15 mouse cellular contexts compared by ENCODE assay signal in the genomic region with DNA sequence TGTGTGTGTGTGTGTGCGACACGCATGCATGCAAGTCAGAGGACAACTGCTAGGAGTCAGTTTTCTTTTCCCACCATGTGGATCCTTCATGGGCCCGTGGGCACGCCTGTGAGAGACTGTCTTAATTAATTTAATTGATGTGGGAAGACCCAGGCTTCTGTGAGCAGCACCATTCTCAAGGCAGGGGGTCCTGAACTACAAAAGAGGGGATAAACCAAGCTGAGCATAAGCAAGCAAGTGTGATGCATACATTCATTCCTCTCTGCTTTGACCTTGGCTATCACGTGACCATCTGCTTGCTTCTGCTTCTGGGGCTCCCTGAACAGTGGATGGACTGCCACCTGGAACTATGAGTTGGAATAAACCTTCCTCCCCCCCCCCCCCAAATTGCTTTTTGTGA. TPM values are rescaled to one million over a fixed set of nuclear protein-coding genes. Genes with fewer than 3 reads are reported as not detected.
DNase-seq lines count a peak whose midpoint lies in the region; ATAC-seq and TF ChIP-seq lines count a peak whose summit lies in the region.
"Had no signal": no experiment of that assay in that cellular context is flagged by ENCODE, and none has a peak within 500 bp of the region (broad histone marks: within the 10 kb centered on the region; RNA-seq: fewer than 3 reads in every experiment).

No protein-coding gene starts in this region.

- H3K27me3 ChIP-seq in midbrain, postnatal 0 days (ENCODE audit: insufficient read depth, low read length) = no peaks in the 10 kb centered on the region
- H3K27me3 ChIP-seq in midbrain, embryonic 16.5 days (ENCODE audit: control insufficient read depth, insufficient read depth, low read depth, low read length) = no peaks in the 10 kb centered on the region
- H3K27me3 ChIP-seq in forebrain, embryonic 16.5 days (replicated peaks; ENCODE audit: control insufficient read depth, insufficient read depth, low read length) = no peaks in the 10 kb centered on the region
- H3K27me3 ChIP-seq in hindbrain, embryonic 15.5 days = no peaks in the 10 kb centered on the region
- no peaks in the 10 kb centered on the region for H3K27me3 ChIP-seq in kidney, embryonic 14.5 days (ENCODE audit: control insufficient read depth, insufficient read depth, low read length)
- H3K27me3 ChIP-seq: heart, embryonic 13.5 days had no signal

- DNase-seq in midbrain, postnatal 0 days (ENCODE audit: low spot score) = peak; percentile 39
- no peak for DNase-seq in kidney, postnatal 10 days
- no peak for DNase-seq in spleen, postnatal 36 days (ENCODE audit: low spot score in 2 of 2)
- DNase-seq: heart, postnatal 36 days; kidney, adult 18-20 months; kidney, postnatal 25 days; liver, postnatal 0 days; lung, postnatal 36 days; right cerebral cortex, postnatal 14 days had no signal

- no peaks in the 10 kb centered on the region for H3K4me1 ChIP-seq in midbrain, postnatal 0 days (ENCODE audit: insufficient read depth, low read length)
- H3K4me1 ChIP-seq in midbrain, embryonic 16.5 days (ENCODE audit: control insufficient read depth, insufficient read depth, low read length) = no peaks in the 10 kb centered on the region
- H3K4me1 ChIP-seq in forebrain, embryonic 16.5 days (replicated peaks; ENCODE audit: control insufficient read depth, insufficient read depth, low read length) = peaks cover 17% of the 10 kb centered on the region
- H3K4me1 ChIP-seq in hindbrain, embryonic 15.5 days (replicated peaks) = peaks cover 20% of the 10 kb centered on the region
- no peaks in the 10 kb centered on the region for H3K4me1 ChIP-seq in kidney, embryonic 14.5 days (ENCODE audit: control insufficient read depth, insufficient read depth, low read length)

- H3K4me2 ChIP-seq in midbrain, postnatal 0 days (ENCODE audit: low read depth, low read length, poor library complexity, severe bottlenecking) = no peak overlapping the region
- no peak overlapping the region for H3K4me2 ChIP-seq in midbrain, embryonic 16.5 days (ENCODE audit: low read length)
- H3K4me2 ChIP-seq in forebrain, embryonic 16.5 days (ENCODE audit: low read length) = no peak overlapping the region
- no peak overlapping the region for H3K4me2 ChIP-seq in hindbrain, embryonic 15.5 days
- H3K4me2 ChIP-seq in kidney, embryonic 14.5 days (replicated peaks; ENCODE audit: low read depth, low read length) = no peak overlapping the region
- H3K4me2 ChIP-seq: heart, embryonic 13.5 days had no signal

- H3K9ac ChIP-seq in midbrain, postnatal 0 days (replicated peaks; ENCODE audit: low read length, poor library complexity, severe bottlenecking) = no peak overlapping the region
- no peak overlapping the region for H3K9ac ChIP-seq in midbrain, embryonic 16.5 days (ENCODE audit: low read depth, low read length)
- H3K9ac ChIP-seq in forebrain, embryonic 16.5 days (replicated peaks; ENCODE audit: low read depth, low read length) = no peak overlapping the region
- H3K9ac ChIP-seq in hindbrain, embryonic 15.5 days = no peak overlapping the region
- H3K9ac ChIP-seq in kidney, embryonic 14.5 days (ENCODE audit: low read depth, low read length) = no peak overlapping the region
- H3K9ac ChIP-seq: heart, embryonic 13.5 days; liver, postnatal 0 days had no signal

- no peaks in the 10 kb centered on the region for H3K36me3 ChIP-seq in midbrain, postnatal 0 days (ENCODE audit: insufficient read depth, low read length)
- no peaks in the 10 kb centered on the region for H3K36me3 ChIP-seq in midbrain, embryonic 16.5 days (ENCODE audit: control insufficient read depth, insufficient read depth, low read length)
- H3K36me3 ChIP-seq in forebrain, embryonic 16.5 days (ENCODE audit: control insufficient read depth, insufficient read depth) = no peaks in the 10 kb centered on the region
- no peaks in the 10 kb centered on the region for H3K36me3 ChIP-seq in hindbrain, embryonic 15.5 days
- no peaks in the 10 kb centered on the region for H3K36me3 ChIP-seq in kidney, embryonic 14.5 days (ENCODE audit: control insufficient read depth, insufficient read depth, low read length)
- H3K36me3 ChIP-seq: heart, embryonic 13.5 days had no signal

- no peak overlapping the region for H3K4me3 ChIP-seq in midbrain, postnatal 0 days (ENCODE audit: low read depth, low read length)
- H3K4me3 ChIP-seq in midbrain, embryonic 16.5 days (ENCODE audit: low read depth, low read length) = no peak overlapping the region
- no peak overlapping the region for H3K4me3 ChIP-seq in forebrain, embryonic 16.5 days (replicated peaks; ENCODE audit: low read length)
- no peak overlapping the region for H3K4me3 ChIP-seq in hindbrain, embryonic 15.5 days
- H3K4me3 ChIP-seq in kidney, embryonic 14.5 days (ENCODE audit: low read length) = no peak overlapping the region
- H3K4me3 ChIP-seq: heart, embryonic 13.5 days had no signal

- 66% methylated on average over 5 of the region's 5 CpGs for WGBS in midbrain, postnatal 0 days
- 66% methylated on average over 5 of the region's 5 CpGs for WGBS in midbrain, embryonic 16.5 days
- 26% methylated on average over 5 of the region's 5 CpGs for WGBS in forebrain, embryonic 16.5 days
- 40% methylated on average over 5 of the region's 5 CpGs for WGBS in hindbrain, embryonic 15.5 days
- 78% methylated on average over 5 of the region's 5 CpGs for WGBS in kidney, embryonic 14.5 days

- TF ChIP-seq CTCF in midbrain, postnatal 0 days (IDR thresholded peaks at IDR 0.05) = no peak

- H3K9me3 ChIP-seq in midbrain, postnatal 0 days (ENCODE audit: low read length) = no peaks in the 10 kb centered on the region
- no peaks in the 10 kb centered on the region for H3K9me3 ChIP-seq in midbrain, embryonic 16.5 days (replicated peaks; ENCODE audit: control insufficient read depth, low read length, poor library complexity, severe bottlenecking)
- no peaks in the 10 kb centered on the region for H3K9me3 ChIP-seq in forebrain, embryonic 16.5 days (ENCODE audit: control insufficient read depth, low read length)
- no peaks in the 10 kb centered on the region for H3K9me3 ChIP-seq in hindbrain, embryonic 15.5 days
- H3K9me3 ChIP-seq in kidney, embryonic 14.5 days (ENCODE audit: control insufficient read depth, low read length) = no peaks in the 10 kb centered on the region
- H3K9me3 ChIP-seq: heart, embryonic 13.5 days had no signal

- ATAC-seq in midbrain, postnatal 0 days (ENCODE audit: low FRiP score) = no peak
- ATAC-seq in midbrain, embryonic 16.5 days = no peak
- peak; percentile 80 for ATAC-seq in forebrain, embryonic 16.5 days
- peak; percentile 54 for ATAC-seq in hindbrain, embryonic 15.5 days (ENCODE audit: low FRiP score, low read depth)
- no peak for ATAC-seq in kidney, embryonic 14.5 days (ENCODE audit: low FRiP score, low TSS enrichment)
- ATAC-seq: liver, postnatal 0 days had no signal

- no peak overlapping the region for H3K27ac ChIP-seq in midbrain, postnatal 0 days (ENCODE audit: low read depth, low read length)
- no peak overlapping the region for H3K27ac ChIP-seq in midbrain, embryonic 16.5 days (ENCODE audit: low read length)
- H3K27ac ChIP-seq in forebrain, embryonic 16.5 days (ENCODE audit: low read length) = peak overlapping the region; percentile 80
- H3K27ac ChIP-seq in hindbrain, embryonic 15.5 days (replicated peaks) = peak overlapping the region; percentile 20; the same call in 1 of the 2 replicates
- H3K27ac ChIP-seq in kidney, embryonic 14.5 days (ENCODE audit: low read depth, low read length) = no peak overlapping the region
- H3K27ac ChIP-seq: heart, embryonic 13.5 days; stomach, postnatal 0 days had no signal

RNA-seq across cellular contexts. Expression of gene Frmd4b, which starts 27.1 kb away (rescaled TPM):
- total RNA-seq in midbrain, postnatal 0 days (2014; rRNA removed) = 20.7 and 21.9 TPM in 2 replicates
- 7.9 TPM in 2 replicates for polyA plus RNA-seq in midbrain, postnatal 0 days (2015; fragmentation: Nextera tagmentation; extraction: Ambion mirVana)
- 15.1 and 17.5 TPM in 2 replicates for polyA plus RNA-seq in midbrain, embryonic 16.5 days (2015; fragmentation: Nextera tagmentation; extraction: Ambion mirVana)
- 50.0 and 59.1 TPM in 2 replicates for polyA plus RNA-seq in forebrain, embryonic 16.5 days (2015; fragmentation: Nextera tagmentation; extraction: Ambion mirVana)
- polyA plus RNA-seq in hindbrain, embryonic 15.5 days (2015; fragmentation: Nextera tagmentation; extraction: Ambion mirVana) = 22.1 and 22.7 TPM in 2 replicates
- 9.7 and 13.7 TPM in 2 replicates for polyA plus RNA-seq in kidney, embryonic 14.5 days (2014; fragmentation: Nextera tagmentation; extraction: Ambion mirVana)

Comparison
In these comparisons a context has a peak if more than half of its experiments do, and no peak if none do; other contexts are left out.
1. ATAC-seq: peak in forebrain, embryonic 16.5 days (single experiment) and hindbrain, embryonic 15.5 days (single experiment); none in midbrain, postnatal 0 days (single experiment), midbrain, embryonic 16.5 days (single experiment) and kidney, embryonic 14.5 days (single experiment).
2. H3K27ac ChIP-seq: peak in forebrain, embryonic 16.5 days (single experiment) and hindbrain, embryonic 15.5 days (single experiment); none in midbrain, postnatal 0 days (single experiment), midbrain, embryonic 16.5 days (single experiment) and kidney, embryonic 14.5 days (single experiment).